ENCODE assay signal across 14 mouse cellular contexts in the genomic region with DNA sequence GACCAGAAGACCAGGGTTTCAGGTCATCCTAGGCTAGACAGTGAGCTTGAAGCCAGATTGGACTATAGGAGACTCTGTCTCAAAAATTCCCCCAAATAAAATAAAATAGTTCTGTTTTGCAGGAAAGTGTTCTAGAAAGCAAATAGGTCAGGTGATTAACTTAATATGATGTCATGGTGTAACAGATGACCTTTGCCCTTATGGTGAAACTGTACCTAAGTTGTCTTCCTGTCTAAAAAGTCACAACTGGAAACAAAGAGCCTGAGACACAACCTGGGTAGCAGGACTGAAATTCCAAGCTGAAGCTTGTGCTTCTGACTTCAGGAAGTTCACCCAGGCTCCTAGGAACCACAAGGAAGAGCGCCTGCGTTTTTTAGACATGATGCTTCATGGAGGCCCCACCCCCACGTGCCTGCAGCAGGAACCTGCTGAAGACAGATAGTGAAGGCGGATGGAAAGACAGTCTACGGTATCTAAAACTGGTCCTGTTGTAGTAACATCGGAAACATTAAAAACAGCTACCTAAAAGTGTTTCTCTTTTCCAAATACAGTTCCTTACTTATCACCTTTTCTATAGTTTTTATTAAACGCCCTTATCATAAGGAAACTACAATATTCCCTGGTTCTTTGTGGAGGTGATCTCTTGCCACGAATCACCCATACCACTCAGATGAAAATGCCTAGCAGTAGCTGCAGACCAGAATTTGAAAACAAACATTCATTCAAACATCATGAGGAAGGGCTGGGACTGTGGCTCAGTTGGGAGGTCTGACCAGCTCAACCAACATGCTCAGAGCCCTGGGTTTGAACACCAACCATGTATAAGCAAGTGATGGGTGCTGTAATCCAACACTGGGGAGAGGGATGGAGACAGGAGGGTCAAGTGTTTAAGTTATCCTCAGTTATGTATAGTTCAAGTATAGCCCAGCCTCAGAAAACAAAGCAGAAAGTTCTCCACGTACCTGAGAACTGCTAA. TPM values are rescaled to one million over a fixed set of nuclear protein-coding genes. Genes with fewer than 3 reads are reported as not detected.
DNase-seq lines count a peak whose midpoint lies in the region; ATAC-seq and TF ChIP-seq lines count a peak whose summit lies in the region.
"Had no signal": no experiment of that assay in that cellular context is flagged by ENCODE, and none has a peak within 500 bp of the region (broad histone marks: within the 10 kb centered on the region; RNA-seq: fewer than 3 reads in every experiment).

No protein-coding gene starts in this region.

- H3K9ac ChIP-seq in MEL (ENCODE audit: control insufficient read depth, low read depth, low read length, poor library complexity, severe bottlenecking) = peak overlapping the region; percentile 36
- no peak overlapping the region for H3K9ac ChIP-seq in liver, postnatal 0 days (replicated peaks)
- H3K9ac ChIP-seq: forebrain, embryonic 15.5 days; neural tube, embryonic 15.5 days had no signal

- no peak for TF ChIP-seq RAD21 in MEL (IDR thresholded peaks at IDR 0.05; ENCODE audit: low read depth, low read length)

- WGBS in liver, postnatal 0 days (ENCODE audit: insufficient replicate concordance) = 45% methylated on average over 9 of the region's 9 CpGs

- no peak for TF ChIP-seq POLR2A in MEL (IDR thresholded peaks at IDR 0.05; ENCODE audit: control insufficient read depth in 1 of 2, insufficient read depth in 1 of 2, low read depth in 1 of 2, low read length in 2 of 2, poor library complexity in 1 of 2)

- no peaks in the 10 kb centered on the region for H3K9me3 ChIP-seq in MEL (replicated peaks; ENCODE audit: insufficient read depth, low read length)
- no peaks in the 10 kb centered on the region for H3K9me3 ChIP-seq in erythroblast, embryonic 14.5 days (ENCODE audit: control insufficient read depth, low read length)
- no peaks in the 10 kb centered on the region for H3K9me3 ChIP-seq in liver, postnatal 0 days (ENCODE audit: low read length)
- H3K9me3 ChIP-seq: forebrain, embryonic 15.5 days; neural tube, embryonic 15.5 days had no signal

- peak; percentile 76 for DNase-seq in heart, adult 11 months
- no peak for DNase-seq in heart, postnatal 10 days
- DNase-seq in MEL (ENCODE audit: low read depth, low spot score) = peak; percentile 84
- DNase-seq in liver, postnatal 0 days = peak; percentile 72
- DNase-seq in cerebellum, adult 18-20 months = no peak
- DNase-seq in T-cell, adult 2 months (ENCODE audit: low spot score) = no peak
- no peak for DNase-seq in frontal cortex, adult 2 months (ENCODE audit: extremely low spot score in 1 of 2, low spot score in 1 of 2)
- DNase-seq: gastrocnemius, postnatal 14 days; lung, adult 18-20 months; thymus, postnatal 14 days had no signal

- no peak for TF ChIP-seq CTCF in MEL (IDR thresholded peaks at IDR 0.05 in 2 of 3, conservative IDR thresholded peaks at IDR 0.05 in 1 of 3; ENCODE audit: control insufficient read depth in 1 of 3, insufficient read depth in 1 of 3, low read depth in 2 of 3, low read length in 3 of 3, poor library complexity in 1 of 3, severe bottlenecking in 1 of 3)
- no peak for TF ChIP-seq CTCF in liver, postnatal 0 days (IDR thresholded peaks at IDR 0.05; ENCODE audit: low read depth)

- H3K36me3 ChIP-seq in MEL (ENCODE audit: control insufficient read depth in 1 of 2, insufficient read depth in 2 of 2, low read length in 2 of 2) = peaks cover 0 to 27% of the 10 kb centered on the region in 2 experiments; a peak in 2 of 4 replicates
- H3K36me3 ChIP-seq in erythroblast, embryonic 14.5 days (ENCODE audit: control insufficient read depth) = peaks cover 43% of the 10 kb centered on the region
- peaks cover 3% of the 10 kb centered on the region for H3K36me3 ChIP-seq in liver, postnatal 0 days (replicated peaks; ENCODE audit: insufficient read depth, low read length)
- H3K36me3 ChIP-seq: forebrain, embryonic 15.5 days had no signal

- peak overlapping the region; percentile 26 for H3K4me2 ChIP-seq in liver, postnatal 0 days (ENCODE audit: low read depth, low read length)
- H3K4me2 ChIP-seq: forebrain, embryonic 15.5 days; neural tube, embryonic 15.5 days had no signal

- intact Hi-C loops in heart, postnatal 10 days (cut with DNase I) = no loop called here

- peaks cover 12 to 33% of the 10 kb centered on the region in 2 experiments for H3K4me1 ChIP-seq in MEL (ENCODE audit: control insufficient read depth in 1 of 2, insufficient read depth in 2 of 2, low read length in 2 of 2)
- peaks cover 66% of the 10 kb centered on the region for H3K4me1 ChIP-seq in erythroblast, embryonic 14.5 days (ENCODE audit: control insufficient read depth)
- peaks cover 41% of the 10 kb centered on the region for H3K4me1 ChIP-seq in liver, postnatal 0 days (ENCODE audit: insufficient read depth)

- peak; percentile 79 to 85 for TF ChIP-seq EP300 in MEL (IDR thresholded peaks at IDR 0.05; ENCODE audit: low read depth in 1 of 2, low read length in 2 of 2)
- TF ChIP-seq EP300 in liver, postnatal 0 days (IDR thresholded peaks at IDR 0.05; ENCODE audit: low read depth) = peak; percentile 92

- peak overlapping the region; percentile 17 to 43; a peak in 3 of 4 replicates for H3K4me3 ChIP-seq in MEL (ENCODE audit: control insufficient read depth in 1 of 2, insufficient read depth in 1 of 2, low read depth in 2 of 2, low read length in 2 of 2)
- H3K4me3 ChIP-seq in erythroblast, embryonic 14.5 days (replicated peaks) = peak overlapping the region; percentile 52
- H3K4me3 ChIP-seq in liver, postnatal 0 days (ENCODE audit: low read depth, low read length) = no peak overlapping the region
- H3K4me3 ChIP-seq: forebrain, embryonic 15.5 days; neural tube, embryonic 15.5 days had no signal

- H3K79me2 ChIP-seq in MEL (ENCODE audit: control insufficient read depth, insufficient read depth, low read length, poor library complexity) = peaks cover 10% of the 10 kb centered on the region; the same call in 1 of the 2 replicates

- H3K27ac ChIP-seq in MEL (ENCODE audit: control insufficient read depth, low read depth, low read length) = peak overlapping the region; percentile 85
- peak overlapping the region; percentile 60 for H3K27ac ChIP-seq in liver, postnatal 0 days (ENCODE audit: low read depth)
- H3K27ac ChIP-seq: forebrain, embryonic 15.5 days; neural tube, embryonic 15.5 days had no signal

- ATAC-seq in liver, postnatal 0 days = peak; percentile 72
- ATAC-seq: forebrain, embryonic 15.5 days; hindbrain, embryonic 16.5 days had no signal

- H3K27me3 ChIP-seq in MEL (ENCODE audit: control insufficient read depth in 1 of 2, insufficient read depth in 2 of 2, low read length in 2 of 2) = no peaks in the 10 kb centered on the region
- no peaks in the 10 kb centered on the region for H3K27me3 ChIP-seq in erythroblast, embryonic 14.5 days (ENCODE audit: control insufficient read depth)
- H3K27me3 ChIP-seq in liver, postnatal 0 days (ENCODE audit: insufficient read depth, low read length) = no peaks in the 10 kb centered on the region
- H3K27me3 ChIP-seq: forebrain, embryonic 15.5 days; neural tube, embryonic 15.5 days had no signal

TF ChIP-seq in MEL, 35 proteins besides CTCF, POLR2A, EP300 and RAD21 (continues in another document):
- peak; percentile 77 for TF ChIP-seq MAX (IDR thresholded peaks at IDR 0.05; ENCODE audit: low read length)
- TF ChIP-seq MXI1 (IDR thresholded peaks at IDR 0.05; ENCODE audit: low read depth, low read length) = peak; percentile 88
- TF ChIP-seq KAT2A (conservative IDR thresholded peaks at IDR 0.05; ENCODE audit: low read depth, low read length) = no peak
- TF ChIP-seq GATA1 (IDR thresholded peaks at IDR 0.05; ENCODE audit: low read depth, low read length) = peak; percentile 78
- no peak for TF ChIP-seq MEF2A (IDR thresholded peaks at IDR 0.05; ENCODE audit: extremely low read depth, insufficient replicate concordance, low read depth, low read length, poor library complexity, severe bottlenecking)
- TF ChIP-seq TCF12 (IDR thresholded peaks at IDR 0.05; ENCODE audit: low read depth, low read length) = peak; percentile 77
- peak; percentile 67 for TF ChIP-seq ETS1 (IDR thresholded peaks at IDR 0.05; ENCODE audit: low read depth, low read length)
- TF ChIP-seq ZMIZ1 (IDR thresholded peaks at IDR 0.05; ENCODE audit: low read depth, low read length) = no peak
- peak; percentile 73 for TF ChIP-seq SIN3A (IDR thresholded peaks at IDR 0.05; ENCODE audit: low read length)

RNA-seq across cellular contexts. Expression of a gene that starts 12.3 kb away (rescaled TPM):
- total RNA-seq in heart, postnatal 10 days (2021) = 10 to 100 TPM; 53.8 to 59.7 TPM
- 79.5 and 83.7 TPM in 2 replicates for total RNA-seq in MEL (2012; rRNA removed)
- polyA plus RNA-seq in MEL (2012; ENCODE audit: insufficient read depth in 1 of 2, insufficient read length in 2 of 2, low read depth in 1 of 2, low replicate concordance in 2 of 2, missing spikeins in 1 of 2) = 10 to 100 TPM in 1 of 2 experiments, not detected in 1; 56.7 TPM
- 0.14 and 0.41 TPM in 2 replicates for polyA plus RNA-seq in erythroblast, embryonic 14.5 days (2012)
- 52.2 and 53.8 TPM in 2 replicates for polyA plus RNA-seq in liver, postnatal 0 days (2015; fragmentation: Nextera tagmentation; extraction: Ambion mirVana)
- 65.5 and 68.3 TPM in 2 replicates for polyA plus RNA-seq in frontal cortex, adult 2 months (2012; rRNA removed)

RNA-seq across cellular contexts. Expression of a gene that starts 12.6 kb away (rescaled TPM):
- total RNA-seq in heart, postnatal 10 days (2021) = 10 to 100 TPM; 23.4 to 27.1 TPM
- 18.0 and 18.3 TPM in 2 replicates for total RNA-seq in MEL (2012; rRNA removed)
- 10 to 100 TPM in 1 of 2 experiments, not detected in 1; 27.1 TPM for polyA plus RNA-seq in MEL (2012; ENCODE audit: insufficient read depth in 1 of 2, insufficient read length in 2 of 2, low read depth in 1 of 2, low replicate concordance in 2 of 2, missing spikeins in 1 of 2)
- polyA plus RNA-seq in erythroblast, embryonic 14.5 days (2012) = 0.41 and 0.97 TPM in 2 replicates
- polyA plus RNA-seq in liver, postnatal 0 days (2015; fragmentation: Nextera tagmentation; extraction: Ambion mirVana) = 19.7 and 21.2 TPM in 2 replicates
- 27.6 and 29.3 TPM in 2 replicates for polyA plus RNA-seq in frontal cortex, adult 2 months (2012; rRNA removed)

RNA-seq across cellular contexts. Expression of a gene that starts 52.4 kb away (rescaled TPM):
- total RNA-seq in heart, postnatal 10 days (2021) = 10 to 100 TPM; 22.7 to 27.6 TPM
- 65.0 and 70.2 TPM in 2 replicates for total RNA-seq in MEL (2012; rRNA removed)
- polyA plus RNA-seq in MEL (2012; ENCODE audit: insufficient read depth in 1 of 2, insufficient read length in 2 of 2, low read depth in 1 of 2, low replicate concordance in 2 of 2, missing spikeins in 1 of 2) = 10 to 100 TPM in 1 of 2 experiments, not detected in 1; 63.5 TPM
- polyA plus RNA-seq in erythroblast, embryonic 14.5 days (2012) = 3.6 and 4.0 TPM in 2 replicates
- 14.5 and 17.6 TPM in 2 replicates for polyA plus RNA-seq in liver, postnatal 0 days (2015; fragmentation: Nextera tagmentation; extraction: Ambion mirVana)
- 83.2 and 87.5 TPM in 2 replicates for polyA plus RNA-seq in frontal cortex, adult 2 months (2012; rRNA removed)

RNA-seq across cellular contexts. Expression of a gene that starts 53.1 kb away (rescaled TPM):
- total RNA-seq in heart, postnatal 10 days (2021) = 10 to 100 TPM; 61.6 to 65.4 TPM
- 61.7 and 70.4 TPM in 2 replicates for total RNA-seq in MEL (2012; rRNA removed)
- 10 to 100 TPM in 1 of 2 experiments, not detected in 1; 93.6 TPM for polyA plus RNA-seq in MEL (2012; ENCODE audit: insufficient read depth in 1 of 2, insufficient read length in 2 of 2, low read depth in 1 of 2, low replicate concordance in 2 of 2, missing spikeins in 1 of 2)
- polyA plus RNA-seq in erythroblast, embryonic 14.5 days (2012) = 10.3 and 11.5 TPM in 2 replicates
- polyA plus RNA-seq in liver, postnatal 0 days (2015; fragmentation: Nextera tagmentation; extraction: Ambion mirVana) = 69.7 and 71.6 TPM in 2 replicates
- polyA plus RNA-seq in frontal cortex, adult 2 months (2012; rRNA removed) = 74.8 and 75.5 TPM in 2 replicates

Comparison
In these comparisons a context has a peak if more than half of its experiments do, and no peak if none do; other contexts are left out.
1. DNase-seq: peak in heart, adult 11 months (single experiment), MEL (single experiment) and liver, postnatal 0 days (single experiment); none in heart, postnatal 10 days (0 of 2), cerebellum, adult 18-20 months (0 of 2), T-cell, adult 2 months (single experiment) and frontal cortex, adult 2 months (0 of 2).